Mouse (Mus musculus) right cerebral cortex, postnatal 14 days (tissue): Measurements from ENCODE around the gene Hibadh.

Experiments
- DNase-seq: peaks from one replicate; pipeline ENCODE4 v3.0.0; 2022

Hibadh gene

DNA sequence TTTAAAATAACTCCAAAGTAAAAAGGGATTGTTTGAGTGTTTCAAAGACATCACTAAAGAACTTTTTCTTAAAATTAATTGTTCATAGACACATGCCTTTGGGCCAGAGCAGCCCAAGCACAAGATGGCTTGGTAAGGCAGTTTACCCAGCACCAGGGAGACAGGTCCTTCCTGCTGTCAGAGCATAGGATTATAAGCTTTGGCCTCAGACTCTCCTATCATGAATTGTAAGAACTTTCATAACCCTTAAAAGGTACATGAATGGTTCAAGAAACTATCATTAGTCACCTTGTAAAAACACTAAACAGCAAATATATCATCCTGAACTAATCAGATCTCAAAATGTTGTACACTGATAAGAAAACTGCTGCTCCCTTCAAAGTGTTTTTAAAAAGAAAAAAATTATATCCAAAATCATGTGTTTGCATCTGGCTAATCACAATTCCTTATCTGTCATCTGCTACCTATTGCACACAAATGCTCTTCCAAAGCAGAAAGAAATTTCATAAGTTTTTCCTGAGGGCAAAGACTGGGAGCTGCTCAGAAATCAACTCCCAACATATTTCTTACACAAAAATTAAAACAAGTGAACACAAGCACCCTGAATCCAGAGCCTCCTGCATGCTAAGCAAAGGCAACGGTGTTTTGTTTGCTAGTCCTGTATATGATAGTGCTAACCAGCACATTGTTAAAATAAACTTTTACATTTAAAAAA is 1.6 kb downstream of the Hibadh start:
- DNase-seq, result no peak

DNA sequence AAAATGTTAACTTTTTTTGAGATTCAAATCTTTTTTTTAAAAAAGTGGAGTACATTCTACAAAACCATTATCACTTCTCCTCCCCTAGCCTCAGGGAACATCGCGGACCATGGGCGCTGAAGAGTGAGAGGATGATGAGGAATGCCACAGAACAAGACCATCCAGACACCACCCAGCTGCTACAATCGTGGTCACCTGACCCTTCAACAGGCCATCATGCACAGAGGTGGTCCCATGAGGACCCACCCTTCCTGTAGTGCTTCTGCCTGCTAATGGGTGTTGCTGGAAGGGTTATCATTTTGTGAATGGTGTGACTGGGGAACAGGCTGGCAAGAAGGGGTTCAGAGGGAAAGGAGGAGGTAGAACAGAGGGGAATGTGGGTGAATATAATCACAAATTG is 2.9 kb downstream of the Hibadh start:
- DNase-seq, result no peak

DNA sequence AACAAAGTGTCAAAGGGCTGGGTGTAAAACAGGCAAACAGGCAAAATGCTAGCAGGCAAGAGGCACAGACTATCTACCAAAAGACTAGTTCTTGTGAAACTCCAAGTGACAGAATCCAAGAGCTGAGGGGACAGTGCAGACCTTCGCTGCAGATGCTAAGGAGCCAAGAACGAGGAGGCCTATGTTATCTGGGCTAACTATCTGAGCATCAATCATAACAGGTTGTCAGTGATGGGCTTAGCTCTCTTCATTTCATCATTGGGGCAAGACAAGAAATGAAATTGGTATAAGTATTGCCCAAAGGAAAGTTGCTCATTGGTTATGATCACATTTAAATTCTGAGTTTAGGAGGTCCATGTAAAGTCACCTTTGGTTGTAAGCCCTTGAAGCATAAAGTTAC is 4.8 kb downstream of the Hibadh start:
- DNase-seq, result no peak

DNA sequence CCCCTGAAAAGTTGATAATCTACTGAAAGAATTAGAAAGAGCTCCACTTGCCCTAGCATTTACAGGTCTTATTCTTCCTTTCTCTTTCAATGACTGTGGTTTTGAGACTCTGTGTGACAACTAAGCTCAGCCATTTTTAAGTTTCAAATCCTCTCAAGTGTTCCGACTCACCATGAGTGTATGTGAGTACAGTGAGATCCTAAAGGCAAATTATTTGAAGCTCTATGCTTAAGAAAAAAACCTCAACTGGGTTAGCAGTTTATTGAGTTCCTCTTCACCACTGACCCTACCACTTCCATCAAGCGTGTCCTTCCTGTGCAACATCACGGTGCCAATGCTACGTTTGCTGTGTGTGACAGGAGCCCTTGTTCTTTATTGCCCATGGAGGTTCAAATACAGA is 9.6 kb downstream of the Hibadh start:
- DNase-seq, result no peak

DNA sequence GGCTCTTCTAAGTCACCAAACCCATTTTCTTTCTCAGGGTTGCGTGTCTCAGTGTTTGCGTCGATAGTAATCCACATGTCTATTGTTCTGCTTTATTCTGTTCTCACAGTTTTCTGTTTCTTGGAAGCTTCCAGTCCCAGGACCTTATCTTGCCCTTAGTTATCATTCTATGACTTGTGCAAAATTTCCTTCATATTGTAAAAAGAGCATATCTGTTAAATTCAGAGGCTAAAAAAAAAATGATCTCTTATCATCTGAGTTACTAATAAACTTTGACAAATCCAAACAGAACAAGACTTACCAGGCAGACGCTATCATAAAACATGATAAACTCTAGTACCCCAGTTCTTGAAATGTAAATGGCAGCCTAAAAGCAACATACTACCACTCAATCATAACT is 11.0 kb downstream of the Hibadh start:
- no peak for DNase-seq

DNA sequence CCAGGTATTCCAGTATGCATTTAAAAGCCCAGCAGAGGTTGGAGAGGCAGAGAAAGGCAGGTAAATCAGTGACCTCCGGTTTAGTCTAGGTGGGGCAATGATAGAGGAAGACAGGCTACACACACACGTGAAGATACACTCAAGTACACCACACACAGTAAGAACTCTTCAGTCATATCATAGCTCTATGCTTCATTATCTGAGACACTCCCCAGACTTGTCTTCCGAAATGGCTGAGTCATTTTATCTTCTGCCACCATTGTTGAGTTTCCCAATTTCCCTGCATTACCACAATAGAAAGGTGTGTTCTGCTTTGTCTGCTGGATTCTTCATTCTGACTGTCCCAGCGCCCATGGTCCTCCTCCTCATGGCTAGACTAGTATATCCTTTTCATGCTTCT is 13.5 kb downstream of the Hibadh start:
- no peak for DNase-seq

DNA sequence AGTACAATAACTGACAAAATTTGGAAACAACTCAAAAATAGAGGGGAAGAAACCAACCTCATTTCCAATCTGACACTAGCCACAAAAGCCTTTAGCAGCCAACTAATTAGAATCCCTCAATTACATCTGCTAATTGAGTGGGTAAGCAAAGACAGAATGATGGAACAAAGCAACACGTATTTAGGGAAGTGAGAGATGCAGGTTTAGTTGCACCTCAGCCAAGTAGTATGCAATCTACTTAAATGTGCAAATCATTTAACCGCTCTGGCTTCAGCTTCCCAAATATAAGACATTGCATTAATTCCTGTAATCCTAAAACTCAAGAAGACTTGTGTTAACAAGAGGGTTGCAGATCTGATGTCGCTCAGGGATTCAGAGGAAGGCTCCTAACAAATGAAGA is 16.4 kb downstream of the Hibadh start:
- DNase-seq, result no peak

DNA sequence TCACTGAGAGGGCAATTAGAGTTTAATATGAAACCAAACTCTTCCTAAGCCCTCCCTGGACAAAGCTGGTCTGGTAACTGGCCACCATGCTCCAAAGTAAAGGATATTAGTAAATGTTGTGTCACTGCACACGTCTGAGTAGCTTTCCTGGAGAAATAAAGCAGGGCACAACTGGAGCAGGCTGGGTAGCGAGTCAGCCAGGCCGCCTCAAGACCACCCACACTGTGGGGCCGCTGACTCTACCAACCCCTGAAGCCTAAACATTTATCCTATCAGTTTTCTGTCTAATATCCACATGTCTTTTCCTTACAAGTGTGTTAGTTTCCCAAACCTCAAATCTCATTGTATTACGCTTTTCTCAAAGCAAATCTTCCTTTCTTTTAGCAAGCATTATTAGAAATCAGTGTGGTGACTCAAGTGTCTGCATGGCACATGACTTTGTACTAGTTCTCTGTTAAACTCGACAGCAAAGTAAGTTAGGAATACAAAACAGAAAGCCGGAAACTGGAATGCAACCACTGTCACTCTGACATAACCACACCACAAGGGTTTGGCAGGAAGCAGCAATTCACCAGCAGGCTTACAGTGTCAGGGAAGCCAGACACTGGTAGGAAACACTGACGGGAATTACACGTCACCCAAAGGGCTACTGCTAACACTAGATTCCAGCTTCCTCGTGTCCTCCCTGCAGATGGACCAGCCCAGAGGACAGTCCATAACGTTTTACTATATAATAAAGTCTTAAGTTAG is 18.3 kb downstream of the Hibadh start:
- DNase-seq, result no peak

DNA sequence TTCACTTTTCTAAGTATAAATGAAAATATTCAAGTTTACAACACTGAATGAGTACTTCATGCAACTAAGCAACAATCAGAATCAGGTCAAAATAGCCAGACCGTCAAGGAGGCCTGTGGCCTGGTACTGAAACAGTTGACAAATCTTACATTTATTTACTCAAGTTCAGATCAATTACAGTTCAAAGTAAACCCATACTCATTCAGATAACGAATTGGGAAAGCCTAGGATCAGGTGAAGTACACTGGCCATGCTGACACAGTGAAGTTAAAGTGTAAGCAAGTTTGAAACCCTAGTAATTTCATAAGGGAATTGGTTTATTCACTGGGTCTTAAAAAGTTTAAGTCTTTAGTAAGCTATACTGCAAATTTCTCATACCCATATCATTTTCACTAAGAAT is 20.1 kb downstream of the Hibadh start:
- no peak for DNase-seq

DNA sequence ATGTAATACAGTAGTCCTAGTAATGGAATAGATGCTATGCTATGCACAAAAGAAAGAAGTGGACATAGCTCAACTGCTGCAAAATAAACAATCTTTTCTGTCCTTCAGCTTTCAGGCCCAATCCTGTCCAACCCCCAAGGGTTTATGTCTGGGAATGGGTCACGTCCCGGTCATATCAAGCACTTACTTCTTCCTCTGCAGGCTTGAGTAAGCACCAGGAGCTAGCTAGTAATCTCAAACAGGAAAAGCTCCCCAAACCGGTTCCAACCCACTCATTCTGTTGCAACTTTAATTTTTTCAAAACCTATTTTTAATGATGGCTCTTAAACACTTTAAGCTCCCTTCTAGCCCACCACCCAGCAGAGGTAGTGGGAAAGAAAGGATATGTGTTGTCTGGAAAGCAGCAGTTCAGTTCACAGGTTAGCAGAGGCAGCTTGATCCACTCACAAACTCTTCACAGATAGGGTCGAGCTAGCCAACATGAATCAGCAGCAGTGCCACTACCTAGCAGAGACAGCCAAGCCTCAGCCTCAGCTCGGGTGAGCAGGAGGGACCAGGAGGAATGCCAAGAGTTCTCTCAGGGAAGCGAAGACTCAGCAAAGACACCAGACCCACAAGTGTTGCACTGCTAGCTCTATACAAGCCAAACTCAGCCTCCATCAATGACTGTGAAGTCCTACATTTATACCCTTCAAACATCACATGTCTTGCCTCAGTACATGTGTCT is 30.4 kb downstream of the Hibadh start:
- no peak for DNase-seq

DNA sequence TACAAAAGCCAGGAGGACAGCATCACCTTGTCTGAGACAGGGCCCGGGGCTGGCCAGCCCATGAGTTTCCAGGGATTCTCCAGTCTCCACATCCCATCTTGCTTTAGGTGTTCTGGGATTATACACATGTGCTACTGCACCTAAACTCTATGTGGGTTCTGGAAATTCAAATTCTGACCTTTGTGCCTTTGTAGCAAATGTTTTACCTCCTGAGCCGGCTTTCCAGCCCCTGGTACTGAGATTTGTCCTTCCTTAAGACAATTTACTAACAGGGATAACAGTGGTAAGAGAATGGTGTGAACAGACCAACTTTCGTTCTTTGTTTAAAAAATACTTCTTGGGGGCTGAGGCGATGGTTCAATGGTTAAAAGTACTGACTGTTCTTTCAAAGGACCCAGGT is 32.1 kb downstream of the Hibadh start:
- no peak for DNase-seq

DNA sequence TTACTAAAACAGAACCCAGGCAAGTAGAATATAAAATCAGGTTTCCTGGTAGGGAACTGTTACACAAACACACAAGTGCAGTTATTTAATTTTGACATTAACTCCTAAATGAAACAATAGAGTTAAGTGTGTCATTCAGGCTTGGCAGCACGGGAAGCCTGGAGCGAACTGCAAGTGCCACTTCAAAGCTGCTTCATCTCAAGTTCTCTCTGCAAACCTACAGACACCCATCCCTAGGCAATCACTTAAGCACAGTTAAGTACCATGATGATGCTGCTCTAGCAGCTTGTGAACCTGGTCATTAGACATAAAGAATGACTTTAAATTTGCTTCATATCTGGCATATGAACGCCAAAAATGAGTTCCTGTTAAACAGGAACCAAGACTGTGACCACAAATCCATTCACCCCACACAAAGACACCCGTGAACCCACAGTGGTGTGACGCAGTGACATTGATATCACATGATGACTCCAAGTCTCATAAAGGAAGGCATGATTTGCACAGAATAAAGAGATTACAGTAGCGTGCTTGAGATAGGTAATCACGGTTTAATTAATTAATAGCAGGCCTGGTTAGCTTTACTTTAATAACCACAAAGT is 33.3 kb downstream of the Hibadh start:
- no peak for DNase-seq

DNA sequence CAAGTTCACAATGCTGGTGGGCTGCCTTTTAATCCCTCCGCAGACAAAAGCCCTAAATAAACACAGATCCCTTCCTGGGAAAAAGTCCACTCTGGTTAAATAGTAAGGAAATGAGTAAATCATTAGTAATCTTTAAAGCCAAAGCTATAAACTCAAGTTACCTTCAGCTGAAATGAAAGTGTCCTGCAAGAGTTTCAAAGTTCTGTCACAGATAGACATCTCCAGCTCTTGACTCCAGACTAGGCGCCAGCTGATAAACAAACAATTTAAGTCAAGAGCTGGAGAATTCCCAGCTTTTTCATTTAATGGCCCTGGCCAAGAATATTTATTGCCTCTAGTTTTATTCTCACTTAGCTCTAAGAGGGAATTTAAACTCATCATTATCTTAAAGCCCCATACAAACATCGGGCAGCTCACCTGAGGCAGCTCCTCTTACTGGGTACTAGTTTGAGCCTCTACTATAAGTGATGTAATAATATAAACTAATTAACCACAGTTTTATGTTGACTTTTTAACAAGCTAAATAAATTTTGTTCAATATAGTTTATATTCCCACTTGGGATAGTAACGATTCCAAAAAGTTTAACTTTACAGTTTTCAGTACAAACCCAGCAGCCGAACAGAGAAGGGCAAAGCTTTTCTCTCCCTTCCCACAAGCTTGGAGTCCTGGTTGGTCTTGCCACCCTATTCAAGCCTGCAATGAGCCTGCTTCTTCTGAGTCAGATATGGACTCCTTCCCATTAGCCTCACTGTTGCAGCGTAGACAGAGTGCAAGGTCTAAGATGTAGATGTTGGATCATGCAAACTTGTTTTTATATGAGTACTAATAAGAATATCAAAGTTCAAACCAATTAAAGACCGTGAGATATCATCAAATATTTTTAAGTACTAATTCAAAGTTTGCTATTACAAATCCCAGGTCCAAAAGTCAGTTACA is 38.2 kb downstream of the Hibadh start:
- DNase-seq, result no peak

DNA sequence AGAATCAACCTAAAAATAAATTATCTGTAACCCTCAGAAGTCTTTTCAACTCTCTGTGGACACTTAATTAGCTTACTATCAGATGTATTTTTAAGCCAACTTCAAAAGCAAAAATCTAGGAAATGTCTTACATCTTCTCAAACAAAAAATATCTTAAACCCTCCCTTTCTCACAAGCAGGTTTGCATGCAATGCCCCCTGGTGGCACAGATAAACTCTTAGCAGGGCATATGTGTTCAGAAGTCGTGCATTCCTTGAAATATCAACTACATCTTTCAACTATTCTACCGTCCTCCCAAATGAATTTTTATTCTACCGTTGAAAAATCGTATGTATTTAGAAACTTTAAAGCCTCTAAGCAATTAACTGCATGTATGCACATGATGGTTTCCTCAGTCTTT is 39.1 kb downstream of the Hibadh start:
- peak; percentile 60 for DNase-seq

DNA sequence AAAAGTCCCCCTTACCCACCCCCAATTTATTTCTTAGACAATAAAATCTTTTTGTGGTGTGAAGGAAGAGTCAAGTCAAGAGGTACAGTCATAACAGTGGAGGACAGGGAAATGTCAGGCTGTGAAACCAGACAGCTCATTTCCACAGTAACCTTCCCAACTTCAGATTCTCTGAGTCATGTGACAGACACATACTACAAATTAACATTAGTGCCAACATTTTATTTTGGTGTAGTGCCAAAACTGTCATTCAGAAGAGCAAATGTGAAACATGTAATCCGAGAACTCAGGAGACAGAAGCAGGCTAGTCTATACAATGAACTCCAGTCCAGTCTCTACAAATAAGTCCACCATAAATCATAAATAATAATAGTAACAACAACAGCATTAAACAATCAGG is 45.4 kb downstream of the Hibadh start:
- no peak for DNase-seq

DNA sequence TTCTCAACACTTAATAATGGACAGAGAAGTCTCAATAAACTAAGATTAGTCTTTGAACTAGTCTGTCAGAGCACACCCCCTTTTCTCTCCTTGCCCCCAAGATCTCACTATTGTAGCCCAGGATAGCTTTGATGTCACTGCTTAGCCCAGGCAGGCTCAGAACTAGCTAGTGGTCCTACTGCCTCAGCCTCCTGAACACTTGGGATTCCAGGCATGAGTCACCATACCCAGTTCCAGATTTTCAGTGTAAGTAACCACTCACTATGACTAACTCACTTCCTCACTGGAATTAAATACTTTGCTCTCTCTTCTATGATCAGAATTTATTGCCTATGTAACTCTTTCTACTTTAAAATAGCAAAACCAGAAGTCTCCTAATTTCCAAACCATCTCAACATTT is 53.6 kb downstream of the Hibadh start:
- no peak for DNase-seq

DNA sequence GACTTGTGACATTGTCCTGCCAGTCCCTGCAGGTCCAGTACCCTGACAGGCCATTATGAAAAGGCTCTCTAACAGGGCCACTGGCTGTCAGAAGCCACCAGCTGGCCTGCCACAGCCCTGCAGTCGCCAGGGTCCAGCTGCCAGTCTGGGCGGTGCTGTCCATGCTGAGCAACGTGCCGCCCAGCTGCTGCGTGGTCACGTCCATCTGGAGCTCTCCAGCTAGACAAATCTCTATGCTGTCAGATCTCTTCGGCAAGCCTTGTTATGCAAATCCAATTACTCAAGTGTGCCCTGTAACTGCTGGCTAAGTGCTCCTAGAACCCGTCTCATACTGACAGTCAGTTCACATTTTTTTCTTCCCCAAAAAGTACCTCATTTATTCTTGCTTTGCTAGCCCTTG is 55.8 kb downstream of the Hibadh start:
- DNase-seq, result peak; percentile 14

DNA sequence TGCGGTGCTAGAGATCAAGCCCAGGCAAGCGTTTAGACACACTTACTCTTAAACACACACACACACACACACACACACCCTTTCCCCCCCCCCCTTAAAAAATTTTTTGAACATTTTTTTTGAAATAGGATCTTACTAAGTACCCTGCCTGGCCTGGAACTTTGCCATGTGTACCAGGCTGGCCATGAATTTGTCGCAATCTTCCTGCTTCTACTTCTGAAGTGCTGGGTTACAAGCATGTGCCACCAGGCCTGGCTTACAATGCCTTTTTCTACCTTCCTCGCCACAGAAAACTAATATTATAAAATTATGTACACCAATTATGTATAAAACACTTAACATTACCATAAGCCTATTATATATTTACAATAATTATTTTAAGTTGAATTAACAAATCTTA is 59.1 kb downstream of the Hibadh start:
- no peak for DNase-seq

DNA sequence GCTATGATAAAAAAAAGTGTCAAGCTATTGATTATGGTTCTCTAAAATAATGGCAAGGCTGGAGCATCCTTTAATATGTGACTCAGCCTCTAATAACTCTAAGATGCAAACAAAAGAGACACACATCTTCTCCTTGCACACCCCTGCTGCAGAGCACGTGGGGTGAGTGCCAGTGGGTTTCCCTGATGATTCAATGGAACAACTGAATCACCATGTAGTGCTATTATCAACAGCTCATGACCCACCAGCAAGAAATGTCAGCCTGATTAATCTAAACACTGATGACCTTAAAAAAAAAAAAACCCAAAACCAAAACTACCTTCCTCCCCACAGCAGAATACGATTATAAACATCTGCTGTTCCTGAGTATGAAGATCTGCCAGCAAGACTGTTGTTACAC is 61.9 kb downstream of the Hibadh start:
- DNase-seq, result no peak

DNA sequence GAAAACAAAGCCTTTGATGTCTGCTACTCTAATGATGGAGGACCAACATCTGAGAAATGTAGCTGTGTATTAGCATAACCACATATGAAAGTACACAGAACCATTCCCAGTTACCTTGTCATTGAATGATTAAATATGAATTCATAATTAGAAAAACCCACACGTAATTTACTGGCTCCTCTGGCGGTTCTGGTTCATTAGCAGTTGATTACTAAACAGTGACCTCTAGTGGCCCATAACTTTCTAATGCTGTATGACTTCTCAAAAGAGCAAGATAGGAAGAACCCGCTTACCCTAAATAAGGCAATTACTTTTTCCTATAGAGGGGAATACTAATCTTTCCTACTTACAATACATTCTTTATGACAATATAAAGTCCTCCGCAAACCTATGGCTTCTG is 62.9 kb downstream of the Hibadh start:
- DNase-seq, result no peak

DNA sequence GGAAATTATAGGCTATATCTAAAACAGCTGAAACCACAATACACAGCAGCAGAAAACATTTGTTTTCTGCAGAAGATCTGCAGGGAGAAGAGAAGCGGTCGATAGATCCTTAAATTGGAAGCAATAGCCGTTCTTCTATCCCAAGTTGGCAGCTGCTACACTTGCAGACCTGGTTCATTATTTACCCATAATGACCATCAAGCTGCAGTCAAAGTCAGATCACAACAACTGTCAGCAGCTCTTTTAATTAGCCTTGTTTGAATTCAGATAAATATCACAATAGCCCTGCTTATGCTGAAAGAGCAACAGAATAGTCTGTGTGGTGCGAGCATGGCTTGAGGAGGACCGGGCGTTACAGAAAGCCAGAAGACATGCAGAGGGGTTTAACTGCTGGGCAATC is 71.5 kb downstream of the Hibadh start:
- DNase-seq, result no peak
